In the genomic region with DNA sequence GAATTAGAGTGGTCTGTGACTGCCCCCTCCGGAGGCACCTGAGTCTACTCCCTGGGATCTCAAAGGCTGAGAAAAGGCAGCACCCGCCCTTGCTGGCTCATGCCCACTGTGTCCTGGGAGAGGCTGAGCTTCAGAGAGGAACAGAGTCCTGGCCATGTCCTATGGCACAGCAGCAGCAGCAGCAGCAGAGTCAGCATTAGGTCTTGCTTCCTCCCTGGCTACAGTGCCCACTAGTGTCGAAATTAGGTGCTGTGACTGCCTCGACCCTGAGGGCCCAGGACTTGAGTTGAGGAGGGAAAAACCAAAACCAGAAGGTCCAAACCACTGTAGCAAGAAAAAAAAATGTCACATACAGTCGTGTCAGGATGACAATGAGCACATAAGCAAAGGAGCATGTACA, we compare ENCODE assay signal across 9 mouse cellular contexts. TPM values are rescaled to one million over a fixed set of nuclear protein-coding genes. Genes with fewer than 3 reads are reported as not detected.
DNase-seq lines count a peak whose midpoint lies in the region; ATAC-seq and TF ChIP-seq lines count a peak whose summit lies in the region.
"Had no signal": no experiment of that assay in that cellular context is flagged by ENCODE, and none has a peak within 500 bp of the region (broad histone marks: within the 10 kb centered on the region; RNA-seq: fewer than 3 reads in every experiment).

No protein-coding gene starts in this region.

- no peaks in the 10 kb centered on the region for H3K9me3 ChIP-seq in forebrain, embryonic 10.5 days
- no peaks in the 10 kb centered on the region for H3K9me3 ChIP-seq in forebrain, embryonic 12.5 days
- H3K9me3 ChIP-seq in lung, embryonic 14.5 days (ENCODE audit: low read depth, low read length) = no peaks in the 10 kb centered on the region
- H3K9me3 ChIP-seq: megakaryocyte, embryonic 14.5 days had no signal

- TF ChIP-seq POLR2A in testis, adult 2 months (IDR thresholded peaks at IDR 0.05; ENCODE audit: control insufficient read depth, low read depth, low read length) = no peak

- H3K9ac ChIP-seq in forebrain, embryonic 12.5 days = no peak overlapping the region
- no peak overlapping the region for H3K9ac ChIP-seq in lung, embryonic 14.5 days

- WGBS in forebrain, embryonic 10.5 days = 42% methylated on average over 5 of the region's 5 CpGs
- WGBS in forebrain, embryonic 12.5 days = 34% methylated on average over 5 of the region's 5 CpGs
- WGBS in lung, embryonic 14.5 days = 36% methylated on average over 5 of the region's 5 CpGs

- H3K27me3 ChIP-seq in forebrain, embryonic 10.5 days (ENCODE audit: poor library complexity, severe bottlenecking) = no peaks in the 10 kb centered on the region
- H3K27me3 ChIP-seq in forebrain, embryonic 12.5 days = no peaks in the 10 kb centered on the region
- no peaks in the 10 kb centered on the region for H3K27me3 ChIP-seq in testis, adult 2 months (ENCODE audit: control insufficient read depth, insufficient read depth, low read length)
- H3K27me3 ChIP-seq in lung, embryonic 14.5 days (ENCODE audit: insufficient read depth, low read length) = no peaks in the 10 kb centered on the region
- H3K27me3 ChIP-seq: megakaryocyte, embryonic 14.5 days had no signal

- no peak overlapping the region for H3K4me3 ChIP-seq in forebrain, embryonic 10.5 days
- no peak overlapping the region for H3K4me3 ChIP-seq in forebrain, embryonic 12.5 days (replicated peaks)
- H3K4me3 ChIP-seq in testis, adult 2 months (ENCODE audit: control insufficient read depth, low read depth, low read length) = no peak overlapping the region
- no peak overlapping the region for H3K4me3 ChIP-seq in lung, embryonic 14.5 days (ENCODE audit: low read depth, low read length)
- H3K4me3 ChIP-seq: megakaryocyte, embryonic 14.5 days had no signal

- no peak for DNase-seq in forebrain, embryonic 10.5 days (ENCODE audit: extremely low spot score, low spot score)
- no peak for DNase-seq in testis, postnatal 14 days (ENCODE audit: low spot score)
- peak; percentile 11 for DNase-seq in lung, embryonic 14.5 days
- no peak for DNase-seq in frontal cortex, adult 2 months (ENCODE audit: extremely low spot score in 1 of 2, low spot score in 1 of 2)
- DNase-seq in gastrocnemius, adult 8-10 months (ENCODE audit: low spot score in 2 of 2) = no peak
- DNase-seq in frontal cortex, postnatal 25 days (ENCODE audit: low spot score in 2 of 2) = no peak

- H3K4me1 ChIP-seq in forebrain, embryonic 10.5 days = peaks cover 33% of the 10 kb centered on the region
- H3K4me1 ChIP-seq in forebrain, embryonic 12.5 days = peaks cover 14% of the 10 kb centered on the region
- H3K4me1 ChIP-seq in testis, adult 2 months (ENCODE audit: control insufficient read depth, insufficient read depth, low read length) = no peaks in the 10 kb centered on the region
- no peaks in the 10 kb centered on the region for H3K4me1 ChIP-seq in lung, embryonic 14.5 days (ENCODE audit: insufficient read depth)
- H3K4me1 ChIP-seq: megakaryocyte, embryonic 14.5 days had no signal

- no peaks in the 10 kb centered on the region for H3K36me3 ChIP-seq in forebrain, embryonic 10.5 days (replicated peaks)
- no peaks in the 10 kb centered on the region for H3K36me3 ChIP-seq in forebrain, embryonic 12.5 days (replicated peaks)
- H3K36me3 ChIP-seq in testis, adult 2 months (ENCODE audit: control insufficient read depth, insufficient read depth, low read length) = no peaks in the 10 kb centered on the region
- H3K36me3 ChIP-seq in lung, embryonic 14.5 days (ENCODE audit: insufficient read depth) = no peaks in the 10 kb centered on the region

- no peak overlapping the region for H3K4me2 ChIP-seq in forebrain, embryonic 12.5 days
- H3K4me2 ChIP-seq in lung, embryonic 14.5 days = no peak overlapping the region

- ATAC-seq in forebrain, embryonic 12.5 days (ENCODE audit: low FRiP score) = no peak; the same call in 1 of the 2 replicates
- ATAC-seq in lung, embryonic 14.5 days (ENCODE audit: insufficient read depth) = no peak

- TF ChIP-seq CTCF in testis, adult 2 months (IDR thresholded peaks at IDR 0.05; ENCODE audit: control insufficient read depth, insufficient read depth, insufficient replicate concordance, low read depth, low read length) = peak; percentile 50; the same call in 1 of the 2 replicates
- TF ChIP-seq CTCF in lung, embryonic 14.5 days (IDR thresholded peaks at IDR 0.05; ENCODE audit: low read depth) = peak; percentile 60

- 0 out of 2 replicates have a peak overlapping the region, but pooled peaks have one; percentile 11 for H3K27ac ChIP-seq in forebrain, embryonic 10.5 days
- H3K27ac ChIP-seq in forebrain, embryonic 12.5 days = no peak overlapping the region; the same call in 1 of the 2 replicates
- H3K27ac ChIP-seq in testis, adult 2 months (ENCODE audit: control insufficient read depth, insufficient read depth, low read depth, low read length) = no peak overlapping the region
- no peak overlapping the region for H3K27ac ChIP-seq in lung, embryonic 14.5 days (ENCODE audit: low read depth)

RNA-seq across cellular contexts. Expression of gene Wscd1, which starts 12.6 kb away (rescaled TPM):
- polyA plus RNA-seq in forebrain, embryonic 10.5 days (2016; fragmentation: Nextera tagmentation; extraction: Ambion mirVana) = 41.0 and 47.5 TPM in 2 replicates
- polyA plus RNA-seq in forebrain, embryonic 12.5 days (2016; fragmentation: Nextera tagmentation; extraction: Ambion mirVana) = 58.3 and 65.1 TPM in 2 replicates
- polyA plus RNA-seq in testis, adult 2 months (2012; rRNA removed) = 0.33 and 0.41 TPM in 2 replicates
- polyA plus RNA-seq in lung, embryonic 14.5 days (2014; fragmentation: Nextera tagmentation; extraction: Ambion mirVana) = 7.1 and 7.5 TPM in 2 replicates
- polyA plus RNA-seq in frontal cortex, adult 2 months (2012; rRNA removed) = 62.1 and 64.2 TPM in 2 replicates
- 1 to 10 TPM; 1.2 to 2.4 (median 2.2) TPM for total RNA-seq in gastrocnemius, adult 8-10 months (2022)
